Mouse (Mus musculus): Measurements from ENCODE around the gene Alg9.

- TF ChIP-seq POLR2A (IDR thresholded peaks at IDR 0.05; ENCODE audit: borderline replicate concordance, control insufficient read depth, low read depth, low read length) (no peak), CTCF (IDR thresholded peaks at IDR 0.05; ENCODE audit: control insufficient read depth, insufficient read depth, low read length) (no peak)
Observed at GRCm38 (mm10) chr9:50745806-50746205, 29.0 kb upstream of the Alg9 start.
